Mouse (Mus musculus) G1E (cell line): ENCODE results near the gene Klf12. TPM values are rescaled to one million over a fixed set of nuclear protein-coding genes. Genes with fewer than 3 reads are reported as not detected.

Experiments
- ATAC-seq: 2 replicates; pipeline ENCODE4 v1.8.0; 2016; ENCODE audit warnings: mild to moderate bottlenecking; ENCODE audit not compliant: insufficient number of reproducible peaks, poor library complexity, low FRiP score, severe bottlenecking; ENCODE audit errors: extremely low read depth
- DNase-seq: peaks from one replicate; pipeline ENCODE4 v3.0.0; 2012; ENCODE audit warnings: low spot score
- H3K27me3 ChIP-seq: 2 replicates; pipeline ENCODE4 v1.6.1; 2012; ENCODE audit warnings: mild to moderate bottlenecking, low read length, inconsistent platforms; ENCODE audit not compliant: insufficient read depth
- H3K36me3 ChIP-seq: replicated peaks from 2 replicates; pipeline ENCODE3; 2012; ENCODE audit warnings: mild to moderate bottlenecking, inconsistent platforms
- H3K4me1 ChIP-seq: 2 replicates; pipeline ENCODE4 v1.6.1; 2012; ENCODE audit warnings: low read depth, low read length, inconsistent platforms, mixed read lengths; ENCODE audit not compliant: insufficient read depth
- H3K4me3 ChIP-seq: 2 replicates; pipeline ENCODE4 v1.5.1; 2012; ENCODE audit warnings: low read depth, mild to moderate bottlenecking, inconsistent platforms, low read length, moderate library complexity, mixed read lengths
- H3K9me3 ChIP-seq: replicated peaks from 2 replicates; pipeline ENCODE4 v1.6.1; 2012; ENCODE audit warnings: inconsistent platforms
- CTCF ChIP-seq: IDR thresholded peaks from 2 replicates; pipeline ENCODE4 v1.5.1; 2012; ENCODE audit warnings: low read depth, low read length, inconsistent platforms, mixed read lengths
- GATA1 ChIP-seq: IDR thresholded peaks from 2 replicates; pipeline ENCODE4 v1.6.1; 2012; ENCODE audit warnings: borderline replicate concordance, low read length, inconsistent platforms, mixed read lengths
- GATA2 ChIP-seq: IDR thresholded peaks from 2 replicates; pipeline ENCODE4 v1.6.1; 2012; ENCODE audit warnings: low read depth, low read length, inconsistent platforms, borderline replicate concordance
- POLR2AphosphoS5 ChIP-seq: IDR thresholded peaks from 2 replicates; pipeline ENCODE4 v1.6.1; 2012; ENCODE audit warnings: low read depth, low read length, inconsistent platforms; ENCODE audit not compliant: insufficient replicate concordance
- TAL1 ChIP-seq: conservative IDR thresholded peaks from 2 replicates; pipeline ENCODE4 v1.6.1; 2012; ENCODE audit warnings: low read depth, low read length, inconsistent platforms, mixed read lengths
- polyA plus RNA-seq: library from polyadenylated mRNA; stranded (reverse); fragments of >175 nt; gene quantifications from 2 replicates; pipeline ENCODE4 v1.2.3, GENCODE M21; 2012
- total RNA-seq, 2 experiments: library from RNA; stranded (forward) in 1 of 2; stranded (reverse) in 1 of 2; fragments of 200-1000 nt in 1 of 2; fragments of >200 nt in 1 of 2; fragmentation: Nextera tagmentation in 1 of 2; gene quantifications; 2 replicates each; pipeline ENCODE4 v1.2.3; 2014 to 2017

Gene Klf12
- total and polyA plus RNA-seq, 3 experiments: 0.27 TPM; not detected in 2

DNA sequence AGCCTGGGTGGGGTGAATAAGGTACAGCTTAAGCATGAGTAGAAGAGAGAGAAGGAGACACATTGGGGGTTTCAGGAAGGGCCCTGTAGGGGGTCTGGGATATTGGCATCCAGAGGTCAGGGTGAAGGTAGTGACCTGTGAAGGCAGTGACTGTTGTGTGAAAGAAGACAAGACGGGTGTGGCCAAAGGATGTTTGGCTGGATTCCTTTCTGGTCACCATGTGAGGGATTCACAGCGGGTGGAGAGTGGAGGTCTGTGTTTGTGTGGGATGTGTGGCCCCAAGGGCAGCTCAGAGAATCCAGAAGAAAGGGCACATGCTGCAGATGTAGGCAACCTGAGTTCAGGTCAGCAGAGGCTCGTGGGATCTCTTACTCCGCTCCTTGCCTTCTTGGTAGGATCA is 29.6 kb upstream of the Klf12 start:
- Histone ChIP-seq H3K4me1 (no peaks in the 10 kb centered on the region), H3K36me3 (no peaks in the 10 kb centered on the region), H3K9me3 (peaks cover 26% of the 10 kb centered on the region), H3K4me3 (no peak overlapping the region), H3K27me3 (no peaks in the 10 kb centered on the region)
- TF ChIP-seq GATA1 (no peak), GATA2 (no peak), CTCF (no peak), POLR2AphosphoS5 (no peak), TAL1 (no peak)
- ATAC-seq (no peak), DNase-seq (no peak)

DNA sequence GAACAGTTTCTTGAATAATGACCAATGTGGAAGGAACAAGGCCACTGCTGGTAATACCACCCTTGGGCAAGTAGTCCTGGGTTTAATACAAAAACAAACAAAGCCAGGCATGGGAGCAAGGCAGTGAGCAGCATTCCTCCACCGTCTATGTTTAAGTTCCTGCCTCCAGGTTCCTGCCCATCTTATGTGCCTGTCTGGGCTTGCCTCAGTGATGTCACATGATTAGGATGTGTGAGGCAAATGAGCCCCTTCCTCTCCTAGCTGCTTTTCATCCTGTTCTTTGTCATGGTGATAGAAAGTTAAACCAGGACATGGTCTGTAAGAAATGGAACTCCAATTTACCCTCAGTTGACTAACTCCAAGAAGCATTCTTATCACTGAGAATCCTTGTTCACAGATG is 16.4 kb upstream of the Klf12 start:
- peaks cover 36% of the 10 kb centered on the region for H3K9me3 ChIP-seq
- DNase-seq (no peak), ATAC-seq (no peak)
- no peak overlapping the region for H3K4me3 ChIP-seq
- H3K36me3 ChIP-seq: no peaks in the 10 kb centered on the region
- no peaks in the 10 kb centered on the region for H3K4me1 ChIP-seq
- H3K27me3 ChIP-seq: no peaks in the 10 kb centered on the region
- TF ChIP-seq TAL1 (no peak), POLR2AphosphoS5 (no peak), GATA1 (no peak), CTCF (no peak), GATA2 (no peak)

DNA sequence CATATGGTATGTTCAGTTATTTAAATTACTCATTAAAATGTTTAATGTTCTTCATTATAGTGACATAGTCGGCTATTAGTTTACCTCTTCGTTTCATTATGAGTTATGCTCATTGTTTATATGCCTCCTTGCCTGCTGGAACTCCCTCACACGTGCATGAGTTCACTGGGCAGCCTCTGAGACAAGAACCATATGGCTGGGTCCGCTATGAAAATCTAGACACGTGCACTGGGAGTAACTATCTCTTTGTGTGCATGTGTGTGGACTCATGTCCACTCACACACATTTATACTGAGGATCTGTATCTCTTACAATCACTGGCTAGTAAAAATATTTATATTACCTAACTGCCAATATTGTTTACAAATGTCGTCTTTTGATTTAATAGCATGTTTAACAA is 14.4 kb upstream of the Klf12 start:
- no peaks in the 10 kb centered on the region for H3K36me3 ChIP-seq
- H3K27me3 ChIP-seq: no peaks in the 10 kb centered on the region
- peaks cover 36% of the 10 kb centered on the region for H3K9me3 ChIP-seq
- no peak overlapping the region for H3K4me3 ChIP-seq
- ATAC-seq (no peak), DNase-seq (no peak)
- no peak for TF ChIP-seq GATA1
- no peaks in the 10 kb centered on the region for H3K4me1 ChIP-seq

DNA sequence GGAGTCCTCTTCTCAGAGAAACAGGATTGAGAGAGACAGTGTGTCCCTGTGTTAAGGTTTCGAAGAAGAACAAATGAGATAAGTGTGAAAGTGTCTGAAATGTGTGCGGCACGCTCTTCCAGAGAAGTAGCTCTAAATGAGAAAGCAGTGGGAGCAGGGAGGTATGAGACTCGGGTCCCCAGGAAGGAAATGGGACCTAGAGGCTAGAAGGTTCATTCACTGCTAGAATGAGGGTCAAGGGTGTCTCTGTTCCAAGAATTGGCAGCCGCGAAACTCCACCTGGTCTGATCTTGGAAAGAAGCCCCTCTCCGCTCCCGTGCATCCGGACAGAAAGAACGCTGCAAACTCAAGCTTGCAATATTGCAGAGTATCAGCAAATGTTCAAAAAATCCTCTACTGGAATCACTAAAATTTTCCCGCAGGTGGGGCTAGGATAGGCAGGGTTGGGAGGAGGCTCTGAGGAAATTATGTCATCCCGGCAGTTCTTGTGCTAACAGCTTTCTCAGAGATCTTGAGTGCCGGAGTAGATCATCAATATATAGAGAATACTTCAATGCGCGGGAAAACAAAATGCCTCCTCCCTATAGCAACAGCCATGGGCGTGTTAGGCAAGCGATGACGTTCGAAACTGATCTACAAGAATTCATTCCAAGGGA is 2.2 kb upstream of the Klf12 start:
- Histone ChIP-seq H3K36me3 (no peaks in the 10 kb centered on the region), H3K9me3 (peaks cover 51% of the 10 kb centered on the region), H3K4me1 (no peaks in the 10 kb centered on the region), H3K27me3 (no peaks in the 10 kb centered on the region; the same call in 1 of the 2 replicates), H3K4me3 (no peak overlapping the region; the same call in 1 of the 2 replicates)
- TF ChIP-seq CTCF: no peak
- no peak for TF ChIP-seq POLR2AphosphoS5
- no peak for TF ChIP-seq TAL1
- TF ChIP-seq GATA2: no peak
- TF ChIP-seq GATA1: no peak
- ATAC-seq (no peak), DNase-seq (no peak)

DNA sequence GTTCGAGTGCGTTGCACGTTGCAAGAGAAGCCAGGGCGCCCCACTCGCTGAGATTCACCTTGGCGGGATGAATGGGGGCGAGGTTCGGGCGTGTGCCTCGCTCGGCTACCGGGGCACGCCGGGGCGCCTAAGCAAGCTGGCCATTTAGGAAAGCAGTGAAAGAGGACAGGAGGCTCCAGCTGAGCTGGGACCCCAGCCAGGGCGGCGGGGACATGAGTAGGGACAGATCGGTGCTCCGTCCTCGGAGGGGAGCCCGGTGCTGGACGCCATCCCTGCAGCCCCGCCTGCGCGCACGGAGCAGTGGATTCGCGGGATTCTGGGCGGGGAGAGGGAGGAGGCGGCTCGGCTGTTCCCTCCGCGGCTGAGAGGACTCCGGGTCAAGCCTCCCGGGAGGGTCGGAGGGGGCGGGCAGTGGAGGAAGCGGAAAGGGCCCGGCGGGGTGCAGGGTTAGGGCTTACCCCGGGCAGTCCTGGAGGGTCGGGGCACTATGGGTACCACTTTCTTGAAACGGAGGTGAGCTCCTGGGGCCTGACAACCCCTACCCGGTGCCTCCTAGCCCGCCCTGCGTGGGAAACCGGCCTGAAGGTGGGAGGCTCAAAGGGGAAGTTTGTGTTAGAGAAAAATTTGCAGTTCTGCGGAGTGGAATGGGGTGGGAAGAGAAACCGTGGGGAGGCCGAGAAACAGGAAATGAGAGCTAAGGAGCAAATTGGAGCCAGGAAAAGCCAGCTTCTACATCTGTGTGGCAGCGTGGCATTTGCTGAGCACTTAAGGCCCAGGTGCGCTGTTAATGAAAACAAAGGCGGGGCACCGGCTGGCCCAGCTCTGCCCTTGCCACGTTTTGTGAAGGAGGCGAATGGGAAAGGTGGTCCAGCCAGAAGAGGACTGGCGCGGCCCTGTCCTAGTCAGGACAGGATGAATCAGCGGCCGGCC is 1.4 kb upstream of the Klf12 start:
- ATAC-seq: no peak

DNA sequence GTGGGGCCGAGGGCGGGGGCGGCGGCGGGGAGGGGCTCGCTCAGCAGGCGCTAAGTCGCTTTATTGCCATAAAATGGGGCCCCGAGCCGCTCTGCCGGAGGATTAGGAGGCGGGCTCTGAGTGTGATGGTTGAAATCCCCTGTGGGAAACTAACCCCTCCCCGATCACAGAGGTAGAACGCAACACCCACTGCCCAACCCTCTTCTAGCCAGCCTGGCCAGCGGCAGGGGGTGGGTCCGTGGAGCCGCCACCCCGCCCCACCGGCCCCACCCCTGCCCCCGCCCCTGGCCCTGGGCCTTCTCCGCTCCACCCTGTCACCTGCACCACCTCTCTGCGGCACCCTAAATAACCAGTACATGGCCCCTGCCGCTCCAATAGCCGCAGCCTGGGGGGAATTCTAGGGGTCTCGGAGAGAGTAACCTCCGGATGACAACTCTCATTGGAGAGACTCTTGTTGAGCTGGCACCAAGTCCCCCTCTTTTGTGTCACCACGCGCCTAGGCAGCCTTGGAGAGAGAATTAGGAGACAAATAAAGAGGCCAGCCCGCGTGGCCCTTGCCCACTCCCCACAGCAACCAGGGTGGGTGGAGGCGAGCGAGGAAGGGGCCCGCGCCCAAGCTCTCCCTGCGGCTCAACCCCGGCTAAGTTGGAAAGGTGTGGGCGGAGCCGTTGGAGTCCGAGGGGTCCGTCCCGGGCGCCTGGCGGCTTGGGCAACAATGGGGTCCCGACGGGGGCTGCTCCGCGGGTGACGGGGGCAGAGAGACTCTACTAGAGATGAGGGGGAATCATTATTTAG is 579 bp upstream of the Klf12 start:
- H3K27me3 ChIP-seq: no peaks in the 10 kb centered on the region; the same call in 1 of the 2 replicates
- H3K9me3 ChIP-seq: peaks cover 49% of the 10 kb centered on the region
- H3K4me3 ChIP-seq: no peak overlapping the region; the same call in 1 of the 2 replicates
- TF ChIP-seq GATA1: no peak
- TF ChIP-seq GATA2: no peak
- TF ChIP-seq TAL1: no peak
- TF ChIP-seq POLR2AphosphoS5: no peak
- no peak for TF ChIP-seq CTCF
- no peaks in the 10 kb centered on the region for H3K4me1 ChIP-seq
- no peak for ATAC-seq
- DNase-seq: no peak
- H3K36me3 ChIP-seq: no peaks in the 10 kb centered on the region

More for the DNA sequence above, 1.4 kb upstream of the Klf12 start:
- H3K4me1 ChIP-seq: no peaks in the 10 kb centered on the region
- no peak overlapping the region; the same call in 1 of the 2 replicates for H3K4me3 ChIP-seq
- TF ChIP-seq TAL1: no peak
- no peaks in the 10 kb centered on the region for H3K36me3 ChIP-seq
- H3K27me3 ChIP-seq: no peaks in the 10 kb centered on the region; the same call in 1 of the 2 replicates
- H3K9me3 ChIP-seq: peaks cover 52% of the 10 kb centered on the region
- DNase-seq: no peak
